Mouse (Mus musculus): ENCODE measurements at regions not wholly inside any gene's neighbourhood (a gene's known extent, or its start where the extent isn't known, plus 50 kb on each side); places are given as distances from the start of the nearest gene placed in this dataset.

GRCm38 (mm10) chr9:32910641-32911040 lies 274.6 kb downstream of the Ets1 start:
- no peak for DNase-seq

GRCm38 (mm10) chr9:32915633-32916032 lies 279.6 kb downstream of the Ets1 start:
- DNase-seq, result no peak

GRCm38 (mm10) chr9:32916731-32917130 lies 280.7 kb downstream of the Ets1 start:
- no peak for DNase-seq

- no peak for DNase-seq
Observed at GRCm38 (mm10) chr9:32923925-32924324, 287.9 kb downstream of the Ets1 start.

- no peak for DNase-seq
Observed at GRCm38 (mm10) chr9:32924333-32924886, 288.4 kb downstream of the Ets1 start.

GRCm38 (mm10) chr9:32925036-32925435 lies 289.0 kb downstream of the Ets1 start:
- no peak for DNase-seq

GRCm38 (mm10) chr9:32925720-32926595 lies 289.9 kb downstream of the Ets1 start:
- no peak for DNase-seq

- no peak for DNase-seq
Observed at GRCm38 (mm10) chr9:32927656-32928055, 291.6 kb downstream of the Ets1 start.

- no peak for DNase-seq
Observed at GRCm38 (mm10) chr9:32928289-32929000, 292.4 kb downstream of the Ets1 start.

GRCm38 (mm10) chr9:32929331-32929730 lies 293.3 kb downstream of the Ets1 start:
- DNase-seq, result no peak

- no peak for DNase-seq
Observed at GRCm38 (mm10) chr9:32929826-32930225, 293.8 kb downstream of the Ets1 start.

GRCm38 (mm10) chr9:32931266-32932005 lies 295.4 kb downstream of the Ets1 start:
- no peak for DNase-seq

GRCm38 (mm10) chr9:32933237-32934071 lies 297.4 kb downstream of the Ets1 start:
- peak; percentile 53 for DNase-seq

- no peak for DNase-seq
Observed at GRCm38 (mm10) chr9:32934436-32934835, 298.4 kb downstream of the Ets1 start.

- DNase-seq, result no peak
Observed at GRCm38 (mm10) chr9:32936462-32936861, 300.4 kb downstream of the Ets1 start.

GRCm38 (mm10) chr9:32937391-32937790 lies 301.4 kb downstream of the Ets1 start:
- no peak for DNase-seq

GRCm38 (mm10) chr9:32938857-32939256 lies 302.8 kb downstream of the Ets1 start:
- DNase-seq, result no peak

GRCm38 (mm10) chr9:32939626-32940025 lies 303.6 kb downstream of the Ets1 start:
- DNase-seq, result no peak

GRCm38 (mm10) chr9:32940111-32940813 lies 304.2 kb downstream of the Ets1 start:
- DNase-seq, result peak; percentile 91

- no peak for DNase-seq
Observed at GRCm38 (mm10) chr9:32940919-32941767, 305.1 kb downstream of the Ets1 start.

GRCm38 (mm10) chr9:32941768-32942030 lies 305.7 kb downstream of the Ets1 start:
- DNase-seq, result peak; percentile 34

Data from kidney, postnatal 10 days (tissue).